Mouse (Mus musculus) frontal cortex, postnatal 10 days (tissue): ENCODE results near the gene Sec23b.

Experiments used
- DNase-seq, 2 experiments: peaks; one replicate each; pipeline ENCODE4 v3.0.0; 2022; ENCODE audit warnings: low spot score in 2 of 2, mixed read lengths in 1 of 2

Sec23b gene

GRCm38 (mm10) chr2:144601576-144601975, 45.5 kb downstream of the Sec23b start:
- no peak for DNase-seq

DNA sequence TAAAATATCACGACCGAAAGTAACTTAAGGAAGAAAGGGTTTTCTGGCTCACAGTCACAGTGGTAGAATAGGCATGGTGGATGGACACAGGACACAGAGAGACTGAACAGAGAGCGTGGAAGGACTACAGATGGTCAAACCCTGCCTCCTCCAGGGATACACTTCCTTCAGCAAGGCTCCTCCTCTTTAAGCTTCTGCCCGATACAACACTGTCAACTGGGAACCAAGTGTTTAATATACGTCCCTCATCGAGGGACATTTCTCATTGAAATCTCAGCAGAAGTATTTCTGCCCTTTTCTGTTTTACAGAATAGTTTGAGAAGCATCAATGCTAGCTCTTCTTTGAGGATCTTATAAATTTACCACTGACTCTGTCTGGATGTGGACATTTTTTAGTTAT, 57.9 kb downstream of the Sec23b start:
- DNase-seq = no peak

DNA sequence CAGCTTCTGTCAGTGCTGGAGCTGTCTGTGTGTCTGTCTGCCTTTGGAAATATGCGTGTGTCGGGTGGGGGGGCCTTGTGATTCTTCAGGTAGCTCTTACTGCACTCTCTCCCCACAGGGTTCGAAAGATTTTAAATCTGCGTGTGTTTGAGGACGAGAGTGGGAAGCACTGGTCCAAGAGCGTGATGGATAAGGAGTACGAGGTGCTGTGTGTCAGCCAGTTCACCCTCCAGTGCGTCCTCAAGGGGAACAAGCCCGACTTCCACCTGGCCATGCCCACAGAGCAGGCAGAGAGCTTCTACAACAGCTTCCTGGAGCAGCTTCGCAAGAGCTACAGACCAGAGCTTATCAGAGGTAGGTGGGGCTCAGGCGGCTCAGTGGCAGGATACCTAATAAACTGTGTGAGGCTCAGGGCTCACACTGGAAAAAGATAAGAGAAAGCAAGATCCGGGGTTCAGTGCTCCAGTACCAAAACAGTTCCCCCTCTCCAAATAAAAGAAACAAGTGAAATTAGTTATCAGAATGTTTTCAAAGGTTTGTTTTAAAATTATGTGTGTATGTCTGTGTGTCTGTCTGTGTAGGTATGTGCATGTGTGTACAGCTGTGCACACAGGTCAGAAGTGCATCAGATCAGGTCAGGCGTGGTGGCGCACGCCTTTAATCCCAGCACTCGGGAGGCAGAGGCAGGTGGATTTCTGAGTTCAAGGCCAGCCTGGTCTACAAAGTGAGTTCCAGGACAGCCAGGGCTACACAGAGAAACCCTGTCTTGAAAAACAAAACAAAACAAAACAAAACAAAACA, 61.2 kb downstream of the Sec23b start:
- DNase-seq = no peak

DNA sequence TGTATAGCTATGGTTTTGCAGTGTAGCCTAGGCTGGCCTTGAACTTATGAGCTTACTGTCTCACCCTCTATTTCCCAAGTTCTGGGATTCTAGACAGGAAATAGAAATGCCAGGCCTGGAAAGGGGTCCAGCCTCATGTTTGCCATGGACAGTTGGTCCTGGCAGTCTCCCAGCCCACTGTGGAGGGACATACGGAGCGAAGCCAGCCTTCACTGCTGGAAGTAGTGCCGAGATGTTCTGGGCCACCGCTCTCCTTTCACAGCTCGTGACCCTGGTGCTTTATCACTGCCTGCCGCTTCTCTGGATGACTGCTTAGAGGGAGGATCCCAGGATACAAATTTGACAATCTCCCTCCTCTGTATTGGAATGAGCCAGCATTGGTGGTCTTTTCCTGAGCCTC, 65.5 kb downstream of the Sec23b start:
- DNase-seq = no peak

DNA sequence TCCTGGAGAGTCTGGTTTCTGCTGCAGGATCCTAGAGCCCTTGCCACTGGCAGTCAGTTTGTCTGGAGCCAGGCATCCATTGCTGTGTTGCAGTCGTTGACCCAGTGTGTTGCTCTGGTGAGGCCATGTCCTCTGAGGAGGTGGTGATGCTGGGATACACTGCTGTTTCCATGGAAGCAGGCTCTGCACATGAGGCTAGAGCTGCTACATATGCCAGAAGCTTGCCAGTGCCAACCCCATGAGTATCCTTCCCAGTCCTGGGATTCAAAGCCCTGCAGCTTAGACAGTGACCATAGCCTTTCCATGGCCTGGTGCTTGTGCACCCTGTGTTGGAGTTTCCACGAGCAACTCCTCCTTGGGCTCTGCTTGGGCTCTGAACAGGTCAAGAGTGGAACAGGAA, 77.5 kb downstream of the Sec23b start:
- DNase-seq = no peak

- DNase-seq = no peak
These were observed 78.2 kb downstream of the Sec23b start for GRCm38 (mm10) chr2:144634231-144634630.

GRCm38 (mm10) chr2:144634729-144635128, 78.7 kb downstream of the Sec23b start:
- no peak for DNase-seq

- peak; percentile 48 to 54 for DNase-seq
These were observed 79.8 kb downstream of the Sec23b start for GRCm38 (mm10) chr2:144635644-144636320.

DNA sequence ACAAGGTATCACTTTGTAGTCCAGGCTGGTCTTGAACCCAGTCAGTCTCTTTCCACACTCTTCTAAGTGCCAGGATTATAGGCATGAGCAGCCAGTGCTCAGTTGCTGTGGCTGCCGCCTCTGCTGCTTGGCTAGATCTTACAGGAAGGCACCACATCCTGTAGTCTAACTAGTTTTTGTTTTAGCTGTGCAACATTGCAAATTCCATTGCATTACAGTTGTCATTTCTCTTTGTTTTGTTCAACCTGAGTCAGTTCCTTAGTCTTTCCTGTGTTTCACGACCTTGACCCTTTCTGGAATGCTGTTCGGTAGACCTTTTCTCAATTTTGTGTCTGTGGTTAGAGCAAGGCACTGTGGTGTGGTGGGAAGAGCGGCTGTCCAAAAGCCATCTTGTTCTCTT, 81.2 kb downstream of the Sec23b start:
- no peak for DNase-seq

- DNase-seq = no peak
These were observed 81.8 kb downstream of the Sec23b start for GRCm38 (mm10) chr2:144637671-144638395.

DNA sequence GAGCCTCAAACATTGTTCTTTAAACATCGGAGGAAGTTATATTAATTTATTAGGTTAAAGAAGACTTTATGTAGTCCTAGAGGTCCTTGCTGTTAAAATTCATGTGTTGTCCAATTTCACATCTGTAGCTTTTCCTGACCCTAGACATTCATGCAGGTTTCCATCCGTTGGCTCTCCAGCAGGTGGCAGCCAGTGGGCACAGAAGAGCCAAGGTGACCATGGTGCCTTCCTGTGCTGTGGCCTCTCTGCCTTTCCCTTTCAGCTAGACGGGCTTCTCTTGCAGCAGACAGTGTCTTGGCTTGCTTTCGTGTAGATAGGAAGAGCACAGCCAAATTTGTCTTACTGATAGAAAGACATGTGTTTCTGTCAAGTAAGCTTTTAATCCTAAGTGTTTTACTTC, 82.7 kb downstream of the Sec23b start:
- no peak for DNase-seq

GRCm38 (mm10) chr2:144640101-144640500, 84.1 kb downstream of the Sec23b start:
- DNase-seq = no peak
